Mouse (Mus musculus): ENCODE measurements around the gene Tpk1. TPM values are rescaled to one million over a fixed set of nuclear protein-coding genes. Genes with fewer than 3 reads are reported as not detected.
A peak's percentile ranks its signal among the peaks of the same experiment; 100 is the strongest.

Tpk1 gene
- polyA plus RNA-seq, 1 experiment from 2014 or later, result 7.4 TPM

DNA sequence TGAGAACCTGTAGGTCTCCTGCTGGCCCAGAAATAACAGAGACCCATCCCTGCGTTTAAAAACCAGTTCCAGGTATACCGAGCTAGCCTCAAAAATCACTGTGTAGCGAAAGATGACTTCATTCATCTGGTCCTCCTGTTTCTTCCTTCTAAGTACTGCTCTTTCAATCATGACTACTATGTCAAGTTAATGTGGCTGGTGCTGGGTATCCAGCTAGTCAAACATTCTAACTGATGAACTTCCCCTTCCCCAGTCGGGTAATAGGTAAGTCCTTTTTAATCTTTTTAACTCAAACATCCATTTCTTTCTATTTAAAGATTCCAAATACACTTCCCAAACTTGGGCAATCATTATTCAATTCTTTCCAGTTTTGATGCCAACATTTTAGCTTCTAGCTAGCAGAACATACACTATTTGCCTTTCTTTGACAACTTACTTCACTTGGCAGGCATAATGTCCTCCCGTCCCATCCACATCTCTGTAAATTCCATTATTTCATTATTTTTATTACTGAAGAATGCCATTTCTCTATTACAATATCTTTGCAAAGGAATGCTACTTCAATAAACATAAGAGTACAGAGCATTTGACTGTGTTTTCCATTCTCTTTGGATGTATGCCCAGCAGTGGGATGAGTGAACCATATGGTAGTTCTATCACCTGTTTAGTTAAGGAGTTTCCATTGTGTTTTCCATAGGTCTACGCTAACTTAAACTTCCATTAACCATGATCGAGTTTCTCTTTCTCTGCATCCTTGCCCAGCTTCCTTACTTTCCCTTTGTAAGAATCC is 728 bp upstream of the Tpk1 start:
- H3K27me3 ChIP-seq (replicated peaks), result no peaks in the 10 kb centered on the region
- 0 out of 2 replicates have a peak, but pooled peaks cover 4% of the 10 kb centered on the region for H3K9me3 ChIP-seq
- peaks cover 8% of the 10 kb centered on the region for H3K4me1 ChIP-seq
- peak overlapping the region; percentile 87 for H3K9ac ChIP-seq
- WGBS, result 79% methylated on average over 7 of the region's 7 CpGs
- no peak for ATAC-seq (ENCODE audit: extremely low read depth, insufficient number of reproducible peaks, low FRiP score, low TSS enrichment)
- peak overlapping the region; percentile 94 for H3K27ac ChIP-seq (replicated peaks)
- peak overlapping the region; percentile 67 for H3K4me3 ChIP-seq
- H3K4me2 ChIP-seq, result peak overlapping the region; percentile 74
- H3K36me3 ChIP-seq, result no peaks in the 10 kb centered on the region

DNA sequence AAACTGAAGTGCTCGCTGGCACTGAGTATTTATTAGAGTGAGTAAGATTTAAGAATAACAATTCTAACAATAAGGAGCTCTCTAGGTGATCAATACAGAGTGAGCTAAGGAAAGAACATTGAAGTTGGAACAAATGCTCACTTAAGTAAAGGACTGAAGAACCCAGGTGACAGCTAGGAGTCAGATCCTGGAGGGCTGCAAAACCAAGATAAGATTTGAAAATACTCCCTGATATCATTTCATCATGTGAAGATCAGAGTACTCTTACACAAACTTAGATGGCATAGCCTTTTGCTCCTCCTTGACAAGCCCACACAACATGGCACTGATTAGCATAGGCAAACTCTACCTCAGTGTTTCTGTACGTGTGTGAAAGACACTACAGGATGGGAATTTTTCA is 4.3 kb downstream of the Tpk1 start:
- ATAC-seq (ENCODE audit: extremely low read depth, insufficient number of reproducible peaks, low FRiP score, low TSS enrichment), result no peak
- Histone ChIP-seq H3K4me3 (no peak overlapping the region), H3K4me1 (peaks cover 23% of the 10 kb centered on the region), H3K4me2 (no peak overlapping the region), H3K27me3 (replicated peaks) (no peaks in the 10 kb centered on the region), H3K9me3 (no peaks in the 10 kb centered on the region), H3K36me3 (no peaks in the 10 kb centered on the region; the same call in 1 of the 2 replicates), H3K27ac (replicated peaks) (no peak overlapping the region), H3K9ac (no peak overlapping the region)
- 84% methylated on average over 2 of the region's 2 CpGs for WGBS

GRCm38 (mm10) chr6:43658290-43658689 is 7.8 kb downstream of the Tpk1 start:
- no peaks in the 10 kb centered on the region; the same call in 1 of the 2 replicates for H3K36me3 ChIP-seq
- peaks cover 24% of the 10 kb centered on the region for H3K4me1 ChIP-seq
- no peaks in the 10 kb centered on the region for H3K27me3 ChIP-seq (replicated peaks)
- no peak overlapping the region for H3K4me2 ChIP-seq
- H3K27ac ChIP-seq (replicated peaks), result no peak overlapping the region
- no peak overlapping the region for H3K4me3 ChIP-seq
- H3K9ac ChIP-seq, result no peak overlapping the region
- no peaks in the 10 kb centered on the region for H3K9me3 ChIP-seq
- no peak for ATAC-seq (ENCODE audit: extremely low read depth, insufficient number of reproducible peaks, low FRiP score, low TSS enrichment)
- WGBS, result 42% methylated on average over 4 of the region's 4 CpGs

DNA sequence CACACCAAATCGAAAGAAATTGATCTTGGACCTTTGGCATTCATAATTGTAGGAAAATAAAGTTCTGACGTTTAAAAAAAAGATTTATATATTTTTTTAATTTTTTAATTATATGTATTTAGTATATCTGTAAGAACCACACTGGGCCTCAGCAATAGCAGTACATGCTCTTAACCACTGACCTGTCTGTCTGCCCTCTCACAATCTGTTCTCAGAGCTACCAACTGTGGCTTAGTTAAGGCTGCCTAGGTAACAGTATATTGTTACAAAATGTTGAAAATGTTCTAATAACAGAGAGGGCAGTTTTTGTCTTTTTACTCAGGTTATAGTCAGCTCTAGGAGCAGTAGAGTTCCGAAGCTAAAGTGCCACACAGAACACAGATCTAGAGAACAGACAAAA is 8.2 kb downstream of the Tpk1 start:
- no peak overlapping the region for H3K4me2 ChIP-seq
- H3K9ac ChIP-seq, result no peak overlapping the region
- no peak overlapping the region for H3K4me3 ChIP-seq
- no peaks in the 10 kb centered on the region for H3K9me3 ChIP-seq
- WGBS, result 89% methylated on average over 3 of the region's 3 CpGs
- no peaks in the 10 kb centered on the region for H3K27me3 ChIP-seq (replicated peaks)
- H3K27ac ChIP-seq (replicated peaks), result no peak overlapping the region
- peaks cover 24% of the 10 kb centered on the region for H3K4me1 ChIP-seq
- no peaks in the 10 kb centered on the region; the same call in 1 of the 2 replicates for H3K36me3 ChIP-seq
- no peak for ATAC-seq (ENCODE audit: extremely low read depth, insufficient number of reproducible peaks, low FRiP score, low TSS enrichment)

- ATAC-seq (ENCODE audit: extremely low read depth, insufficient number of reproducible peaks, low FRiP score, low TSS enrichment), result no peak
- 46% methylated on average over 8 of the region's 8 CpGs for WGBS
These were observed 11.1 kb downstream of the Tpk1 start for GRCm38 (mm10) chr6:43654876-43655456.

GRCm38 (mm10) chr6:43649516-43649915 is 16.6 kb downstream of the Tpk1 start:
- H3K27ac ChIP-seq (replicated peaks), result no peak overlapping the region
- no peaks in the 10 kb centered on the region for H3K9me3 ChIP-seq
- H3K27me3 ChIP-seq (replicated peaks), result no peaks in the 10 kb centered on the region
- H3K4me1 ChIP-seq, result peaks cover 8% of the 10 kb centered on the region
- 80% methylated on average over 2 of the region's 2 CpGs for WGBS
- H3K36me3 ChIP-seq, result no peaks in the 10 kb centered on the region
- H3K4me3 ChIP-seq, result no peak overlapping the region
- no peak overlapping the region for H3K4me2 ChIP-seq
- H3K9ac ChIP-seq, result no peak overlapping the region
- ATAC-seq (ENCODE audit: extremely low read depth, insufficient number of reproducible peaks, low FRiP score, low TSS enrichment), result no peak

More at GRCm38 (mm10) chr6:43654876-43655456, 11.1 kb downstream of the Tpk1 start:
- Histone ChIP-seq H3K27ac (replicated peaks) (no peak overlapping the region), H3K4me1 (peaks cover 21% of the 10 kb centered on the region), H3K4me3 (no peak overlapping the region), H3K36me3 (no peaks in the 10 kb centered on the region; the same call in 1 of the 2 replicates), H3K9me3 (no peaks in the 10 kb centered on the region), H3K4me2 (no peak overlapping the region), H3K27me3 (replicated peaks) (no peaks in the 10 kb centered on the region), H3K9ac (no peak overlapping the region)

DNA sequence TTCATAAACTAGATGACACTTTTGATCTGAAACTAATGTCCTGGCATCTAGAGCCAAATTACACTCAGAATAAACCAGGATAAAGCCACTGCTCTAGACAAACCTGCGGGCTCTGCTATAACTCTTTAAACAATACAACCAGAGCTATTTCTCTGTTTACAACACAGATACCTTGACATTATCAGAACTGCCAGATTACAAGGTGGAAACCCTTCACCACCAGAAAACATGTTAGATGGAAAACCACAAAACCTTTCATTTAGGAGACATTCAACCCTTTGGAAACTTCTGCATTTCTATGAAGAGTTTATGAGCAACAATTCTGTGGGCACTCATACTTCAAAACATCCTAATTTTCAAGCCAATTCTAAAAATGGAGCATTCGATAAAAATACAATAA is 20.4 kb downstream of the Tpk1 start:
- no peak overlapping the region for H3K27ac ChIP-seq (replicated peaks)
- peaks cover 8% of the 10 kb centered on the region for H3K4me1 ChIP-seq
- H3K4me2 ChIP-seq, result no peak overlapping the region
- no peak overlapping the region for H3K9ac ChIP-seq
- WGBS, result 72% methylated on average over 2 of the region's 2 CpGs
- no peak for ATAC-seq (ENCODE audit: extremely low read depth, insufficient number of reproducible peaks, low FRiP score, low TSS enrichment)
- H3K27me3 ChIP-seq (replicated peaks), result no peaks in the 10 kb centered on the region
- H3K9me3 ChIP-seq, result no peaks in the 10 kb centered on the region
- H3K4me3 ChIP-seq, result no peak overlapping the region
- no peaks in the 10 kb centered on the region for H3K36me3 ChIP-seq

DNA sequence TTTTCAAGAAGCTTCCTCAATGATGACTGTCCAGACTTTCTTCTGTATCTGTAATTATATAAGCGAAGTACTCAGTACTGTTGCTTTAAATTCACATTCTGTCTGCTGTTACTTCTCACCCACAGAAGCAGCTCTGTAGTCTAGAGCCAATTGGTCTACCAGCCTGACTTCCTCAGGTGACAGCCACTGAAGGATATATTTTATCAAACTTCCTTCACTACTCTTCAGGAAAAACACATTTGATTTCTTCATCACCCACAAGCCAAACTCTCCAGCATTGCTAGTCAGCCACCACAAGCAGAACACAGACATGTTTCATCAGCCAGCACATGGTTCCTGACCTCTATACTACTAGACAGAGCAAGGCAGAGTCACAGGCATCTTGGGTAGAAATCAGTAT is 21.0 kb downstream of the Tpk1 start:
- no peak overlapping the region for H3K4me2 ChIP-seq
- no peak for ATAC-seq (ENCODE audit: extremely low read depth, insufficient number of reproducible peaks, low FRiP score, low TSS enrichment)
- no peak overlapping the region for H3K4me3 ChIP-seq
- 69% methylated on average over 1 of the region's 1 CpGs for WGBS
- H3K9ac ChIP-seq, result no peak overlapping the region
- H3K27me3 ChIP-seq (replicated peaks), result no peaks in the 10 kb centered on the region
- H3K27ac ChIP-seq (replicated peaks), result no peak overlapping the region
- no peaks in the 10 kb centered on the region for H3K36me3 ChIP-seq
- H3K4me1 ChIP-seq, result peaks cover 8% of the 10 kb centered on the region
- no peaks in the 10 kb centered on the region for H3K9me3 ChIP-seq

DNA sequence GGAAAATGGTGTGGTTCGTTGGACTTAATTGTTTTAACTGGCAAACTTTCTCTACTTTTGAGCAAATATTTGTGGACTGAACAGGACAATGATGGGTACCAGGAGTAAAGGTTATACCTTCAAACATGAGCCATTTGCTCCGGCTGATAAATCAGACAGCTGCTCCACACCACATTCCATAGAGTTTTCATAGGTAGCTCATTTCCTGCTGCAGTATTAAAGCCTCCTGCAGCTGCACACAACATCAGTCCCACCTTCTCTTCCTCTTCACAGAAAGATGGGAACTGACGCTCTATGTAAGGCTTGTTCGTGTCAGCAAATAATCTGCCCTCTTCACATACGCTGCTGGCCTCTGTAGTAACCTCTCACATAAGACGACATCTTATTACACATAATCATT is 22.4 kb downstream of the Tpk1 start:
- WGBS, result 71% methylated on average over 6 of the region's 6 CpGs
- 0 out of 2 replicates have a peak, but pooled peaks cover 3% of the 10 kb centered on the region for H3K4me1 ChIP-seq
- no peak overlapping the region for H3K4me2 ChIP-seq
- H3K27me3 ChIP-seq (replicated peaks), result no peaks in the 10 kb centered on the region
- no peak overlapping the region for H3K9ac ChIP-seq
- H3K9me3 ChIP-seq, result no peaks in the 10 kb centered on the region
- H3K4me3 ChIP-seq, result no peak overlapping the region
- H3K27ac ChIP-seq (replicated peaks), result no peak overlapping the region
- no peak for ATAC-seq (ENCODE audit: extremely low read depth, insufficient number of reproducible peaks, low FRiP score, low TSS enrichment)
- no peaks in the 10 kb centered on the region for H3K36me3 ChIP-seq

- H3K27ac ChIP-seq (replicated peaks), result no peak overlapping the region
- no peaks in the 10 kb centered on the region for H3K36me3 ChIP-seq
- 69% methylated on average over 5 of the region's 5 CpGs for WGBS
- no peak overlapping the region for H3K4me2 ChIP-seq
- H3K4me3 ChIP-seq, result no peak overlapping the region
- no peaks in the 10 kb centered on the region for H3K27me3 ChIP-seq (replicated peaks)
- H3K9me3 ChIP-seq, result no peaks in the 10 kb centered on the region
- H3K9ac ChIP-seq, result no peak overlapping the region
- ATAC-seq (ENCODE audit: extremely low read depth, insufficient number of reproducible peaks, low FRiP score, low TSS enrichment), result no peak
- 0 out of 2 replicates have a peak, but pooled peaks cover under 1% of the 10 kb centered on the region for H3K4me1 ChIP-seq
These were observed 23.7 kb downstream of the Tpk1 start for GRCm38 (mm10) chr6:43642375-43642774.

DNA sequence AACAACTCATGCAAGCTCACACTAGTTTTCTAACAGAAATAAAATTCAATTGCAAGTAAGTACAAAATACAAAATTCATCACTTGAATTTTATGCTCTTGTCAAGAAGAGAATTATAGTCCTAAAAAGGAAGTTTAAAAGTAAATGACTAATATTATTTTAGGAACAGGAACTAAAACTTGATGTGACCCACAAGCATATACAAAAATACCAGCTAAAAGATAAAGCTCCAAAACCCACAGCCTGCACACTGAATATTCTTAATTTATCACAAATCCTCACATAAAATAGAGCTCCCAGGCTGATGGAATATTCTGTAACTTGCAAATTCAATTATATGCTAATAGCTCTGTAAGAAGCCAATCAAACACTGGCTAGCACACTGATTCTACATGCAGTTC is 25.5 kb downstream of the Tpk1 start:
- no peaks in the 10 kb centered on the region for H3K36me3 ChIP-seq
- H3K4me2 ChIP-seq, result no peak overlapping the region
- no peak overlapping the region for H3K27ac ChIP-seq (replicated peaks)
- 0 out of 2 replicates have a peak, but pooled peaks cover 3% of the 10 kb centered on the region for H3K4me1 ChIP-seq
- no peaks in the 10 kb centered on the region for H3K9me3 ChIP-seq
- H3K27me3 ChIP-seq (replicated peaks), result no peaks in the 10 kb centered on the region
- no peak for ATAC-seq (ENCODE audit: extremely low read depth, insufficient number of reproducible peaks, low FRiP score, low TSS enrichment)
- H3K9ac ChIP-seq, result no peak overlapping the region
- H3K4me3 ChIP-seq, result no peak overlapping the region

DNA sequence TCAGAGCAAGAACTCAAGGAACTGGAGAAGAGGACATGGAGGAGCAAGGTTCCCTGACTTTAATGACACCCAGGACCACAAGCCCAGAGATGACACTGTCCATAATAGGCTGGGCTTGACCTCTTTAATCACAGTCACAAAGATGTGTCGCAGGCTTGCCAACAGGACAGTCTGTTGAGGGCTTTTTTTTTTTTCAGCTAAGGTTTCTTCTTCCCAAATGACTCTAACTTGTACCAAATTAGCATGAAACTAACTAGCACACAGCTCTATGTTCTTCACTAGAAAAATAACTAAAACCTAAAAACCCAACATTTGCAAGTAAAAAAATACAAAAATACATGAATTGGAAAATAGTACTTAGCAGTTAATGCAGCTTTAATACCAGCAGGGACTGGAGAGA is 27.2 kb downstream of the Tpk1 start:
- no peaks in the 10 kb centered on the region for H3K36me3 ChIP-seq
- 0 out of 2 replicates have a peak, but pooled peaks cover 3% of the 10 kb centered on the region for H3K4me1 ChIP-seq
- no peaks in the 10 kb centered on the region for H3K27me3 ChIP-seq (replicated peaks)
- no peak for ATAC-seq (ENCODE audit: extremely low read depth, insufficient number of reproducible peaks, low FRiP score, low TSS enrichment)
- 75% methylated on average over 1 of the region's 1 CpGs for WGBS
- H3K27ac ChIP-seq (replicated peaks), result no peak overlapping the region
- no peaks in the 10 kb centered on the region for H3K9me3 ChIP-seq
- H3K4me3 ChIP-seq, result no peak overlapping the region
- no peak overlapping the region for H3K4me2 ChIP-seq
- H3K9ac ChIP-seq, result no peak overlapping the region

Measured in heart, embryonic 13.5 days (tissue).